Mouse (Mus musculus) thymus, adult 2 months (tissue): ENCODE data around the gene Oas1c.

ENCODE experiments used
- CTCF ChIP-seq: fragments of 200-500 bp; IDR thresholded peaks from 2 replicates; pipeline ENCODE4 v1.5.1; 2012; ENCODE audit warnings: mild to moderate bottlenecking, control low read depth, low read length, moderate library complexity, borderline replicate concordance; ENCODE audit not compliant: control insufficient read depth, poor library complexity, insufficient read depth; ENCODE audit errors: extremely low read depth
- POLR2A ChIP-seq: fragments of 200-500 bp; IDR thresholded peaks from 2 replicates; pipeline ENCODE4 v1.6.1; 2012; ENCODE audit warnings: mild to moderate bottlenecking, low read length, control low read depth, moderate library complexity; ENCODE audit not compliant: control insufficient read depth, poor library complexity, insufficient read depth; ENCODE audit errors: extremely low read depth

DNA sequence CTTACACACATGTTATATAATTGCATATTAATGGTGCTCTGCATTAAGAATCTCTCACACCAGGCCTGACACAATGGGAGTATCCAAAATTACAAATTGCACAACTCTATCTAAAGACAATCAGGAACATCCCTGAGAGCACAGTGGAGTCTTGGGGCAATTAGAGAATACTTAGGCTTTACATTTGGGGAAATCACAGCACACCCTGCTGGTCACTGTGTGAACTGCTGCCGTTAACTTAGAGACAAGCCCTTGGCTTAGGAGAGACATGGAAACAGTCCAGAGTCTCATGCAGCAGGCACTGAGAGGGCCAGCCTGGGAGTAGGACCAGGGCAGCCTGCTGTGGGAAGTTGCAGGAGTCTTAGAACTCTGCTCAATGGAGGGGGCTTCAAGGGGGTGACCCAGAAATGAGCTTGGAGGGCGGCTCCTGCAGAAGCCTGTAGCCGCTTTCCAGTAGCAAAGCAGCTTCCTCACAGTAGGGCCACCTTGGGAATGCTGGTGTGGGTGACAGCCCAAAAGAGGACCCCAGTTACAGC, 37.4 kb upstream of the Oas1c start:
- TF ChIP-seq CTCF, result 0 out of 2 replicates have a peak, but pooled peaks have one; percentile 51
- no peak for TF ChIP-seq POLR2A
